In the genomic region with DNA sequence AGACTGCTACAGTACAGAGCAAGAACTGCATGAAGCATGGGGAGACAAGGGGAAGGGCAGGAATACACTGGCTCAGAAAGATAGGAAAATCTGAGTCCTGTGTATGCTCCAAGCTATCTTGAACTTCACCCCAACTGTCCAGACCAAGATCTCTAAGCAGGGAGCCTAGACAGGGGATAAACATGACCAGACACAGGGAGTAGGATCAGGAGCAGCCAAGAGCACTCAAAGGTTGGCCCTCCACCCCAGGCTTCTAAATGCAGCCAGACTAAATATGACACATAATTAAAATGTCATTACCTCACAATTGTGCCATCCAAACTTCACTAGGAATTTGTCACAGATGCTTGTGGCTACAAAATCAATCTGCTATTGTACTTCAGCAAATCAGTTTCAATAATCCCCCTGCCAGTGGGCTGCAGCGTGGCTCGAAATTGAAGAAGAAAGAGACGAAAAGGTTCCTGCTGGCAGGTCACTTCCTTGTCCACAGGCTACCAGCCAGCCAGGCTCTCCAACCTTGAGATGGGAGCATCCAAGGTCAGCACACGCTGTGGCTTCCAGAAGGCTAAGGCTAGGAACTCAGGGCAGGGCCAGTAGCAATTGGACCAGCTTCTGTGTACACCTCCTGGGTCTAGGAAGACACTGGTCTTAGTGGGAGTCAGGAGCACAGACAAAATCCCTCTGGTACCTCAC, we compare ENCODE assay signal across 19 mouse cellular contexts.
DNase-seq lines count a peak whose midpoint lies in the region; ATAC-seq and TF ChIP-seq lines count a peak whose summit lies in the region.
"Had no signal": no experiment of that assay in that cellular context is flagged by ENCODE, and none has a peak within 500 bp of the region (broad histone marks: within the 10 kb centered on the region; RNA-seq: fewer than 3 reads in every experiment).

No protein-coding gene starts in this region.

- peak; percentile 41 for DNase-seq in gastrocnemius, adult 2 months
- DNase-seq in gastrocnemius, postnatal 36 days = no peak
- DNase-seq in lung, postnatal 25 days (ENCODE audit: low spot score) = no peak
- DNase-seq in R1 (ENCODE audit: low read depth, low spot score) = peak; percentile 38
- peak; percentile 11 to 60 for DNase-seq in lung, postnatal 4 days
- no peak for DNase-seq in kidney, postnatal 10 days
- no peak for DNase-seq in stomach, postnatal 0 days (ENCODE audit: low spot score)
- DNase-seq: B cell, adult 2 months; cerebellum, postnatal 14 days; heart, adult 11 months had no signal

- no peak overlapping the region for H3K9ac ChIP-seq in lung, embryonic 15.5 days
- H3K9ac ChIP-seq in stomach, postnatal 0 days (ENCODE audit: low read length) = no peak overlapping the region
- H3K9ac ChIP-seq: hindbrain, embryonic 15.5 days; liver, embryonic 12.5 days; midbrain, embryonic 13.5 days had no signal

- no peaks in the 10 kb centered on the region for H3K9me3 ChIP-seq in lung, embryonic 15.5 days
- no peaks in the 10 kb centered on the region for H3K9me3 ChIP-seq in stomach, postnatal 0 days (ENCODE audit: control insufficient read depth, low read length)
- H3K9me3 ChIP-seq: hindbrain, embryonic 15.5 days; liver, embryonic 12.5 days; midbrain, embryonic 13.5 days had no signal

- peak; percentile 57; the same call in 1 of the 2 replicates for ATAC-seq in lung, embryonic 15.5 days (ENCODE audit: borderline replicate concordance, extremely low read depth, low FRiP score, low TSS enrichment)
- no peak for ATAC-seq in stomach, postnatal 0 days (ENCODE audit: low FRiP score, low TSS enrichment)
- ATAC-seq: forebrain, embryonic 14.5 days; intestine, postnatal 0 days; liver, embryonic 12.5 days; midbrain, embryonic 13.5 days had no signal

- WGBS in lung, embryonic 15.5 days = 57% methylated on average over 4 of the region's 4 CpGs
- 83% methylated on average over 4 of the region's 4 CpGs for WGBS in stomach, postnatal 0 days

- no peak overlapping the region for H3K4me2 ChIP-seq in lung, embryonic 15.5 days
- H3K4me2 ChIP-seq in stomach, postnatal 0 days (replicated peaks; ENCODE audit: low read depth) = no peak overlapping the region
- H3K4me2 ChIP-seq: hindbrain, embryonic 15.5 days; liver, embryonic 12.5 days; midbrain, embryonic 13.5 days had no signal

- no peak overlapping the region for H3K4me3 ChIP-seq in gastrocnemius, adult 2 months
- H3K4me3 ChIP-seq in lung, embryonic 15.5 days = no peak overlapping the region
- no peak overlapping the region for H3K4me3 ChIP-seq in stomach, postnatal 0 days (ENCODE audit: low read depth, low read length)
- H3K4me3 ChIP-seq: hindbrain, embryonic 15.5 days; left cerebral cortex, adult 2 months; liver, embryonic 12.5 days; midbrain, embryonic 13.5 days had no signal

- intact Hi-C loops in gastrocnemius, adult 2 months (cut with DNase I) = no loop called here
- intact Hi-C loops in gastrocnemius, postnatal 36 days (cut with DNase I) = no loop called here

- H3K4me1 ChIP-seq in lung, embryonic 15.5 days = peaks cover 36% of the 10 kb centered on the region
- no peaks in the 10 kb centered on the region for H3K4me1 ChIP-seq in stomach, postnatal 0 days (replicated peaks; ENCODE audit: control insufficient read depth, insufficient read depth)
- H3K4me1 ChIP-seq: liver, embryonic 12.5 days had no signal

- H3K36me3 ChIP-seq in lung, embryonic 15.5 days = no peaks in the 10 kb centered on the region
- no peaks in the 10 kb centered on the region for H3K36me3 ChIP-seq in stomach, postnatal 0 days (ENCODE audit: control insufficient read depth, insufficient read depth, low read length)
- H3K36me3 ChIP-seq: G1E; hindbrain, embryonic 15.5 days; liver, embryonic 12.5 days; midbrain, embryonic 13.5 days had no signal

- no peaks in the 10 kb centered on the region for H3K27me3 ChIP-seq in lung, embryonic 15.5 days
- H3K27me3 ChIP-seq in stomach, postnatal 0 days (ENCODE audit: control insufficient read depth, insufficient read depth, low read length) = no peaks in the 10 kb centered on the region
- H3K27me3 ChIP-seq: hindbrain, embryonic 15.5 days; liver, embryonic 12.5 days had no signal

- no peak for TF ChIP-seq EP300 in stomach, postnatal 0 days (optimal IDR thresholded peaks at IDR 0.05)

- H3K27ac ChIP-seq in gastrocnemius, adult 2 months = no peak overlapping the region
- H3K27ac ChIP-seq in lung, embryonic 15.5 days = 0 out of 2 replicates have a peak overlapping the region, but pooled peaks have one; percentile 8
- H3K27ac ChIP-seq in stomach, postnatal 0 days (replicated peaks) = no peak overlapping the region
- H3K27ac ChIP-seq: hindbrain, embryonic 15.5 days; kidney, postnatal 0 days; left cerebral cortex, adult 2 months; liver, embryonic 12.5 days; midbrain, embryonic 13.5 days had no signal

- no peak for TF ChIP-seq CTCF in gastrocnemius, adult 2 months (IDR thresholded peaks at IDR 0.05)
- TF ChIP-seq CTCF in stomach, postnatal 0 days (IDR thresholded peaks at IDR 0.05; ENCODE audit: low read depth) = no peak

Comparison
In these comparisons a context has a peak if more than half of its experiments do, and no peak if none do; other contexts are left out.
1. DNase-seq: peak in gastrocnemius, adult 2 months (single experiment), R1 (single experiment) and lung, postnatal 4 days (2 of 2); none in gastrocnemius, postnatal 36 days (0 of 2), lung, postnatal 25 days (single experiment), kidney, postnatal 10 days (single experiment) and stomach, postnatal 0 days (single experiment).